Mouse (Mus musculus): Measurements from ENCODE around the gene Msh2.

The Msh2 gene

DNA sequence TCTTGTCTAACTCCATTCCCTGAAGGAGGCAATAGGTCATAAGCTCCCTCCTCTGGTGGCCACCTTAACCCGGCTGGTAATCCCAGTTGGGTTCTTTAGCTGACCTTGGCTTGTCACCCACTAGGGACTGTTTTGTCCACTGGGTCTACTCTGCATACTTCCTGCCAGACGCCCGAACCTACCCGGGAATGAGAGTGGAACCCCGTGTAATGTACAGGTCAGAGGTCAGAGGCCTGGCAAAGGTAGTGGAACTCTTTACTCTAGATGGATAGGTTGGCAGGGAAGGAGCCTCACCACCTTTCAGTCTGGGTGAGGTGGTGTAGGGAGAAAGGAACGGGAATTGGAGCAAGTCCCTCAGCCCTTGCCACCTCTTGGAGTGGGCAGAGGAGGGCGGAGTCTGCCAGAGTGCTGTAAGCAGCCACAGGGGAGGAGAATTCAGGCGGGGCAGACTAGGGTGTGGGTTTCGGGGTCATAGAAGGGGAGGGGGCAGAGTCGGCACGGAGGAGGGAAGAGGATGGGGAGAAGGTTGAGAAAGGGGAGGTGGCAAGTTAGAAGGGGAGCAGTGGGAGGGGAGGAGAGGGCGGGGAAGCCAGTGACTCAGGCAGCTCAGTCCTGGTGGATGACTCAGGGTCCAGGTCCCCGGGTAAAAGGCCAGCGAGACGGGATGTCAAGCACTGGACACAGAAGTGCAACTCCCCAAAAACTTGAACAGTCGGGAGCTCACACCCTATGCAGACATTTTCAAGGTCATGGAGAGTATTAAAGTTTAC is 27.1 kb downstream of the Msh2 start:
- no peak for DNase-seq (ENCODE audit: low read depth, low spot score)

DNA sequence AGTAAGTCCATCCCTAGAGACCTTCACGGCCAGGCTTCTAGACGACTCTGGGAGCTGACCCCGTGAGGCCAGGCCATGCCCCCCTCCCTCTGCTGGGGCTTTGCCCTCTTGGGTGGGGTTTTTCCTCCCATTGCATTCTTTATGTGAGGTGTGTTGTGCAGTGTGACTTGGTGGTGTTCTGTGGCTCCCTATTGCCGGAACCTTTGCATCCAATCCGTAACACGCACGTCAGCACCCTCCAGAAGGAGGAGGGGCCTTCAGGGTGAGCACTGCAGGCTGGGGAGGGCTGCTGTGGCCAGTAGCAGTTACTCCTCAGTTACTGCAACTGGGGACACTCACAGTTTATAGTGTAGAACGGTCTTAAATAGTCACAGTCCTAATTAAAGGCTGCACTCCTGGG is 28.0 kb downstream of the Msh2 start:
- no peak for DNase-seq (ENCODE audit: low read depth, low spot score)

DNA sequence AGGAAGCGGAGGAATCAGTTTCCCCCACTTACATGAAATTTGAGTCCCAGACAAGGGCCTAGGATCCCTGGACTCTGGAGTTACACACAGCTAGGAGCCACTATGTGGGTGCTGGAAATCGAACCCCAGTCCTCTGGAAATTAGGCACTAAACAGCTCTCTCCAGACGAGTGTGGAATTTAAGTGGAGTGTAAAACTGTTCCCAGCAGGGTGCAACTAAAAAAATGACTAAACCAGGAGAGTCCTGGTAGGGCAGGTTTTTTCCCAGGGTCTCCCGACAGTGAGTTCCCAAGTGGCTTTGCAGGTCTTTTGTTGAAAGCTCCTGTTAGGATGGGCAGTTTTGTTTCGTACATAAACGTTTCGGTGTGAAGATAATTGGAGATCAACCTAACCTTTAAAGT is 52.6 kb downstream of the Msh2 start:
- DNase-seq (ENCODE audit: low read depth, low spot score) = no peak

DNA sequence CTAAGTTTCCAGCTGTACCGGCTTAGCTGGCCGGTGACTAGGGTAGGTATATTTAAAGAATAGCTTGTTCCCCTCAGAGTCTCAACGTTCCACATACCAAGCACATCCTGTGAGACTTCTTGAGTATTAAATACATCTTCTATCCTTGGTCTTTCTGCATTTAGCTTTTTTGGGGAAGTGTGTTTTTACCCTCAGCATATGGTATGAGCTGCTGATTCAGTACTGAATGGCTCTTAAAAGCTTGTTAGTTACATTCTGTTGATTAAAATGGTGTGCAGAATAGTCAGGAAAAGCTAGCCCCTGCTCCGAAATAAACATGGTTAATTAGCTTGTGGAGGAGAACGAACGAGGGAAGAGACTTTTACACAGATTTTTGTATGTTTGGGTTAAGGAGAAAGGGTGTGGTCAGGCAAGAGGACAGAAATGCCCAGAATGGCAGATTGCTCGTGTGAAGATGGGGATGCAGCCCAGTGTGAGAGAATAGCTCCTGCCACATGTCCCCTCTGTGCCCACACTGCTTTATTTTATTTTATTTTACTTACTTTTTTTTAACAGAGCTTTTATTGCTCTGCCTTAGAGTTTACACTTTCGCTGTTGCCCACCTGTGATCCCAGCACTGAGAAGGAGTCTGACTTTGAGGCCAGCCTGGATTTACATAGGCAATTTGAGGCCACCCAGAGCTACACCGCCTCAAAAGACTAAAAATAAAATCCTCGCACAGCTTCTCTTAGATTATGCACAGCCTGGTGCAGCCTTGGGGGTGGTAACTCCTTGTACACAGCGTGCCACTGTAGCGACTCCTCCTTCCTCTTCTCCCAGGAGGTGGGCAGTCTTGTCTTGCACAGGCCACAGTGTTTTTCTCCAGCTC is 54.6 kb downstream of the Msh2 start:
- DNase-seq (ENCODE audit: low read depth, low spot score) = no peak

DNA sequence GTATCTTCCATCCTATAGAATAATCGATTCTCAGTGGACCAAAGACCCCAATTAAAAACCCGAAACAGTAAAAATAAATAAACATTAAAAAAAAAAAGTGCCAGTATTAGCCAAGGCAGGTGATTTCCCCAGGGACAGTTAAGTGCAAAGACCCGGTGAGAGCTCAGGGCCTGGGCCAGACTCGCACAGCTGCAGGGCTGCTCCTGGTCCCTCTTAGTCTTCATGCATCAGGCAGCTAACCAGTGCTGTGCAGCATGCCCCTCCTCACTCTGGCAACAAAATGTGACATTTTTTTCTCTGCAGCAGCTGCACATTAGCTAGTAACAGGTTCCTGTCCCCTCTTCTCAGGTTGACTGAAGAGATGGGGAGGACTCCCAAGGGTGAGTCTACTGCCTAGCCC is 59.8 kb downstream of the Msh2 start:
- no peak for DNase-seq (ENCODE audit: low read depth, low spot score)

DNA sequence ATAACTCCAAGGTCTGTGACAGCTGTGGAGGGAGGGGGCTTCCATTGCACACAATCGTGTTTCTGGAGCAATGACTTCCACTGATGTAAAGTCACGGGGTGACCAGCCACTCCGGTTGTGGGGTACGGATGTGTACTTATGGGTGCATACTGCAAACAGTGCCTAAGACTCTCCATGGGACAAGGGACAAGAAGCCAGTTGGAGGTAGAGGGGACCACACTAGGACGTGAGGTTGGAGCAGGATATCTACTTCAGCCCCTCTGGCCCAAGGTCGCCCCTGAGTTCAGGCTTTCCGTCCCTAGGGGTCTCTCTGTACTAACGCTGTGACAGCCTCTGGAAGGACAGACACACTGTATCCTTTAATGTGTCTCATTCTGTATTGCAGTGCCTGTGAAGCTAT is 62.3 kb downstream of the Msh2 start:
- no peak for DNase-seq (ENCODE audit: low read depth, low spot score)

DNA sequence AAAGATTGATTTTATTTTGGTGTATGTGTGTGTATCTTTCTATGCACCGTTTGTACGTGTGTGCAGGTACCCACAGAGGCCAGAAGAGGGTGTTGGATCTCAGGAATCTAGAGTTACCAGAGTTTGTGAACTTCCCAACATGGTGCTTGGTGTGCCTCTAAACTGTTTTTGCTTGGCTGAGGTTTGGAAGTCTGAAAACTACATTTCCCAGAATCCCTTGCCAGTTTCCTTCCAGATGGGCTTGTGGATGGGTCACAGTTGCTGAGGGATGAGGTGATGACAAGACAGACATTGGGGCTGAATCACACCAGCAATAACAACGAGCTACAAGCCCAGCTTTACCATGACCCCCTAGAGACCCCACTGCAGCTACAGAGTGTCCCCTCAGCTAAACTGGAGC is 65.0 kb downstream of the Msh2 start:
- DNase-seq (ENCODE audit: low read depth, low spot score) = no peak

DNA sequence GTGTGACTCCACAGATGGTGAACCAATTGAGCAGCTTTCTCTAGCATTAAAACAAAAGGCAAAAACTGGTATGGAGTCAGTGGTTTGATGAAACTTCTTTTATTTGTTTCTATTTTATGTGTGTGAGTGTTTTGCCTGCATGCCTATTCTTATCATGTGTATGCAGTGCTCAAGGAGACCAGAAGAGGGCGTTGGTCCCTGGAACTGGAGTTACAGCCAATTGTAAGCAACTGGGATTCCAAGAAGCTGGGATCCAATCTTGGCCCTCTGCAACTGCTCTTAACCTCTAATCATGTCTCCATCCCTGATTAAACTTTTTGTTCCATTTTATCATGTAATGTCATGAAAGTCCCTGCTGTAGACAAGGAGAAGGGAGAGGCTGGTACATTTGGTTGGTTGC is 67.7 kb downstream of the Msh2 start:
- no peak for DNase-seq (ENCODE audit: low read depth, low spot score)

DNA sequence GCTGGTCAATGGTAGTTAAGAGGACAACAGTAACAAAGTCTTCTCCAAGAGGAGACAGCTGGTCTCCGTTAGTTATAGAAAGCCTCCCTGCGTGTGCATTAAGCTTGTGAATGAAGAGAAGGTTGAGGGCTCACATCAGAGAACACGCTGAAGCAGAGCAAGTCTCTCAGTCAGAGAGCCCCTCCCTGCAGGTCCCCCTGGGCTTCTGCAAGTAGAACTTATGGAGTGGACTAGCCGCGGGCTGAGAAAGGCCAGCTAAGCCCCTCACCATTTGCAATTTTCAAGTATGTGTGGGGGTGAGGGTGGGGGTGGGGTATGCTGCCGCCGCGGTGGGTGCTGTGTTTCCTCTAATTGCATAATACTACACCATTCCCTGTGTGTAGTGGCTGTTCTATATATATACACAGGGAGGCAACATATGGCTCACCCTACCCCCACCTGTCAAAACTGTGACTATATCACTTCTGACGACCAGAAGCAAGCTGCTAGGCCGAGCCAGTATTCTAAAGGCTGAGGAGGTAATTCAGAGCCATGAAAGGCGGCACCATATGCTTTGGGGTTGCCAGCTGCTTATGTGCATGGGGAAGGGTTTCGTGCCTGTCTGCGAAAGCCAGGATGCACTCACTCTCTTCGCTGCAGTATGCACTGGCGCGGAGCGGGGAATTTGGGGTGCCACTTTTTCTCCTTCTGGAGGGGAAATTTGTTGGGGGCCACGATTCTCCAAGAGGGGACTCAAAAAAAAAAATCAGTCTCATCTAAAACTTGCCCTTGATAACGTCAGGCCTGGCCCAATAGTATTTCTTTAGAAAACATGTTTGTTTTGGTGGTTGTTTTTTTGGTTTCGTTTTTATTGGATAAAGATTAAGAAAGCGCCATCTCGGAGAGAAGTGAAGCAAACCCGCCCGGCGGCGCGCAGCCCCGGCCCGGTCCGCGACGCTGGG is 73.1 kb downstream of the Msh2 start:
- DNase-seq (ENCODE audit: low read depth, low spot score) = peak; percentile 46

DNA sequence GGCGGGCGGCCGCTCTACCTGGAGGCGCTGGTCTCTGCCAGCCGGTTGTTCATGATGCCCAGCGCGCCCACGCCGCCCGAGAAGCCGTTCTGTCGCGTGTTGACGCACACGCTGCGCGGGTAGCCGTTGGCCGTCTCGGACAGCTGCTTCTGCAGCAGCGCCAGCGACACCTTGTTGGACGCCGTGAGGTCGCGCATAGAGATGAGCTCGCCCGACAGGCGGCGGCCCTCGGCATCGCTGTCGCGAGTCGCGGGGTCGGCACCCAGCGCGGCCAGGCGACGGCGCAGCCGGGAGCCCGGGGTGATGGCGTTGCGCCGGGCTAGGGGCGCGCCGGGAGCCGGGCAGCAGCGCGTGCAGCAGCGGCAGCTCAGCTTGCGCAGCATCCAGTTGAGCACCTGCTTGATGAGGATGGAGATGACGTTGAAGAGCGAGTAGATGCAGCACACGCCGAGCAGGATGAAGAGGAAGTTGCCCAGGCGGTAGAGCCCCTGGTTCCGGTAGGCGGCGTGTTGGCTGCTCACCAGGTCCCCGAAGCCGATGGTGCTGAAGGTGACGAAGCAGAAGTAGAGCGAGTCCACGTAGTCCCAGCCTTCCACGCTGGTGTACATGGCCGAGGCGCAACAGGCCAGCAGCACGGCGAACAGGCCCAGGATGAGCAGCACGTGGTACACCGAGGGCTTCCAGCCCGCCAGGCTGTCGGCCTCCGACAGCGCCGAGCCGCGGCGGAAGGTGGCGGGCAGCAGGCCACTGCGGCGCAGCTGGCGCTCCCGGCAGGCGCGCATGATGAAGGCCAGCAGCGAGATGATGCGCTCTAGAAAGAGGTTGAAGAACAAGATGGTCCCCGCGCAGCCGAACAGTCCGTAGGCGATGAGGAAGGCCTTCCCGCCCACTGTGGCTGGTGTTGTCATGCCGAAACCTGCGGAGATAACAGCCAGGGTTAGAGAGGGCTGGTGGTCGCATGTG is 74.1 kb downstream of the Msh2 start:
- DNase-seq (ENCODE audit: low read depth, low spot score) = peak; percentile 62

DNA sequence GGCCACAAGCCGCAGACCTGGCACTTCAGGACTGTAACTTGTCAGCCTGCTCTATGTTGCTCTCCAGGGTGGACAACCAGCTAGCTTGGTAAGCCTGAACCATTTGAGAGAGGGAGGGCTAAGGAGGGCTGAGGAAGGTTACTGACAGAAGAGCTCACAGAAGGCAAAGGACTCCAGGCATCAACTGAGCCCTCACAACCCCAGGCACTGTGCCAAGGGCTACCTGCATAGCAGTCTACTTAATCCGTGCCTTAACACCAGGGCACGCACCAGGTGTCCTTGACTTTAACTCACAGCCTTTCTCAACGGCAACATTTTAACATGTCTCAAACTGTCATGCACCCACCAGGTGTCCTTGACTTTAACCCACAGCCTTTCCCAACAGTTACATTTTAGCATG is 88.2 kb downstream of the Msh2 start:
- no peak for DNase-seq (ENCODE audit: low read depth, low spot score)

DNA sequence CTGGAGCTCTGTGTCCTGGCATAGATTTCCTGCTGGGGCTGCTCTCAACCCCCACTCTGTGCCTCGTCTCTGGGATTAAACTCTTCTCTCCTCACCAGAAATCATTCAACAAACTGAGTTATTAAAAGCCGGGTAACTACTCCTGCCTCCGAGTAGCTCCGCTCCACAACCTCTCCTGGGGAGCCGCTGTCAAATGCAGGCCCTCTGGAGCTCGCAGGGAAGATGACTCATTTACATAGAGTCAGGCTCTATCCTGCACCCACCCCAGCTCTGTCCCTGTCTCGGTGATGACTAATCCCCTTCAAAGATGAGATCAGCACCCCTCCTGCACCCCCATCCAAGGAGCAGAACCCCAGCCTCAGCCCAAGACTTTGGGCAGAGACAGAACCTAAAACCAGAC is 91.0 kb downstream of the Msh2 start:
- no peak for DNase-seq (ENCODE audit: low read depth, low spot score)

DNA sequence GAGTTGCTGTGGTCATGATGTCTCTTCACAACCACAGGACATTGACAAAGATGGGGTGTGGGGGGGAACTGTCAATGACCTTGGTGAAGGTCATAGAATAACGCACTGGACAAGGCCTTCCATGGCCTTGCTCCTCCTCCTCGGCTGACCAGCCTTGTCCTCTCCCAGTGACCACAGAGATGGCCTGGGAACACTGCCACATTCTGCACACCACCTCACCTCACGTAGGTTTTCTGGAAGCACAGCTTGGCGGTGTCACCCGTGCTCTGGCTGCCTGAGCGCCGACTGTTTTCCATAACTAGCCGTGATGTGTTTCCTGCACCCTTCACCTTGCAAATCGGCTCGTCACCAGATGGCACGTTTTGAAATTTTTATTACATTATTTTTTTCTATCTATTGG is 92.9 kb downstream of the Msh2 start:
- DNase-seq (ENCODE audit: low read depth, low spot score) = no peak

DNA sequence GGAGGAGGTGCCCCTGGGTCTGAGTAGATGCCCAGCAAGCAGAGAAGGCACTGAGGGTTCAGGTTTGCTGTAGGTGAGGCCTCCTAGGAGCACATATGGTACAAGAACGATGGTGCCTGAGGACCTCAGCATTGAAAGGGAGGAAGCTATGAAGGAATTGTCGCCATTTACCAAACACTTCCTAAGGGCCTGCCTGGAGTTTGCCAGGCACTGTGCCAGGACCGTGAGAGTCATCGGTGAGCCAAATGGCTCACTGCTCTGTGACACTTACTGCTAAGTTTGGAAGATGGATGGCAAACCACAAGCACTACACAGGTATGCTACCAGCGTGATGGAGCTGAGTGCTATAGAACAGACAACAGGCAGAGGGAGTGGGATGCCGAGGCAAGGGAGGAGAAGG is 94.8 kb downstream of the Msh2 start:
- DNase-seq (ENCODE audit: low read depth, low spot score) = no peak

DNA sequence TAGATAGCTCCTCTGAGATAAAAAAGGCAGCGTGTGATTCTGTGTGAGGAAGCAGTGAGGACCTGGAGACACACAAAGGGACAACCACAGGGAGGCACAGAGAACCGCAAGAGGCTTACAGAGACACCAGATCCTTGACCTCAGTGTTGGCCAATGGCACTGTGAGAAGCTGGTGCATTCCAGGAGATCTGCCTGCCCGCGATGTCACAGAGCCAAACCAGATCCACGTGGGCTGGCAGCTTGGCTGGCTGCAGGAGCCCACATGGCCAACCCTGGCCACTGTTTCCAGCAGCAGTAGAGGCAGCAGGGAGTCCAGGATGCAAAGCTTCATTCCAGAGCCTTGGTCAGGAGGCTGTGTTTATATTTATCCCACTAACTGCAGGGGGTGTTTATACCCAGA is 98.6 kb downstream of the Msh2 start:
- no peak for DNase-seq (ENCODE audit: low read depth, low spot score)

DNA sequence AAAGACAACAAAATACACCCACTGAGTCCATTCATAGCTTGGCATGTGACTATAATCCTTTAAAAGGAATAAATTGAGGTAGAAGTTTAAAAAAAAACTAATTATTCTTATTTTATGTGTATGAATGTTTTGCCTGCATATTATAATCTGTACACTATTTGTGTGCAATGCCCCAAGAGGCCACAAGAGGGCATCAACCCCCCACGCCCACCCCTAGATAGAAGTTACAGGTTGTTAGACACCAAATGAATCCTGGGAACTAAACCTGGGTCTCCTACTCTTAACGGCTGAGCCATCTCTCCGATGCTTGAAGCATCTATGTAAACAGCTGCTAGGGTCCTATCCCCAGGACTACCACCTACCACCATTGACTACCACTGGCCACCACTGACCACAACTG is 101.0 kb downstream of the Msh2 start:
- DNase-seq (ENCODE audit: low read depth, low spot score) = no peak

All from mesoderm, embryonic 11.5 days (tissue).